Mouse (Mus musculus): ENCODE results near the gene Amph.

DNA sequence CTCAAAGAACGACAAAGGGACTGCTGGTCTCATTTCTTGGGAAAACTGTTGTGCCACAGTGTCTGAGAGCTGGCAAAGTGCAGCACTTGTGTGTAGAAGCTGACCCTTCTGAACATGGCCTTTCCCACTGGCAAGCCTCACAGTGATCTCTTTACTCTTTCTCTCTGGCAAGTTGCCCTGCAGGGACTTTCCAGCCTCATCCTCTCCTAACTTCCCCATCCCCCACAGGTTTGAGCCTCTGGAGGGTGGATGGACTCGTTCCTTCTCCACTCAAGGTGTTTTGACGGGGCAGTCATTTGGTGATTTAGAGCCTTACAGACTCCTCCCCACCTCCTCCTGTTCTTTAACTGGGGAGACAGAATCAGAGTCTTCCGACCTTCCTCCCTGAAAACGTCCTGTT lies 319 bp upstream of the Amph start:
- no peak for TF ChIP-seq CTCF (IDR thresholded peaks at IDR 0.05; ENCODE audit: low read depth, low read length)
- TF ChIP-seq POLR2A (IDR thresholded peaks at IDR 0.05; ENCODE audit: extremely low read depth, insufficient read depth, low read length): no peak
